Comparison of ENCODE assay signal across 12 mouse cellular contexts in the genomic region with DNA sequence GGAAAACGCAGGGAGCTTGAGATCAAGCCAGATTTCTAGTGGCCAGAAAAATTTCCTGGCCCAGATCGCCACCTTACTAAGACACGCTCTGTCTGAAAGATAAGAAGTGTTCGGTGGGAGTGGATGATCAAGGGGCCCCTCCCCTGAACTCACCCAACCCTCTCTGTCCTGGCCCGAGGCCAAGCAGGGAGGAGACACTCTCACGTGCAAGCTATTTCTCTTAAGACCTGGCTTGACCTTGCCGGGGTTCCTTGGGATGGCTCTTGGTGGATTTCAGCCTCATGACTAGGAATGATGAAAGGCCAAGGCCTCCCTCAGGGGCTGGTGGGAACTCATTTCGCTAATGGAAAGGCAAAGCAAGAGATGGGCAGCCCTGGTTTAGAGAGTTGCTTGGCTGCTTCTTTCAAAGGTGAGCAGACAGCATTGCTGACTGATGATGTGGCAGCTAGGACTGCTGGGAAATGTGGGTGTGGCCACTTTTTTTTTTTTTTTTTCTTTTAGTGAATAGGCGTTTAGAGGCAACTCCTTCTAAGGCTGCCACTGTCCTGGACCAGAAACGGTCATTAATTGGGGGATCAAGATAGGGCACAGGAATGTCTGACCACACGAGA. TPM values are rescaled to one million over a fixed set of nuclear protein-coding genes. Genes with fewer than 3 reads are reported as not detected.
DNase-seq lines count a peak whose midpoint lies in the region; ATAC-seq lines count a peak whose summit lies in the region.
"Had no signal": no experiment of that assay in that cellular context is flagged by ENCODE, and none has a peak within 500 bp of the region (broad histone marks: within the 10 kb centered on the region; RNA-seq: fewer than 3 reads in every experiment).

Gene Adtrp (minus strand): TSS at position 169 of the 611 bp plus-strand sequence.

- peaks cover 7% of the 10 kb centered on the region for H3K4me1 ChIP-seq in midbrain, embryonic 15.5 days

- no peak within 1 kb of the TSS for H3K9ac ChIP-seq in midbrain, embryonic 15.5 days
- H3K9ac ChIP-seq: lung, embryonic 15.5 days had no signal

- peak; percentile 30 for DNase-seq in kidney, postnatal 10 days
- no peak for DNase-seq in kidney, adult 18-20 months
- DNase-seq in WW6 (ENCODE audit: low read depth, low spot score) = peak; percentile 14
- DNase-seq in adrenal gland, postnatal 36 days = peak; percentile 7 to 47
- DNase-seq in cerebellum, adult 11-12 months = no peak
- DNase-seq: gastrocnemius, postnatal 14 days; layer of hippocampus, postnatal 36 days had no signal

- no peak within 1 kb of the TSS for H3K27ac ChIP-seq in midbrain, embryonic 15.5 days
- H3K27ac ChIP-seq: lung, embryonic 15.5 days had no signal

- no peak within 1 kb of the TSS for H3K4me2 ChIP-seq in midbrain, embryonic 15.5 days
- H3K4me2 ChIP-seq: lung, embryonic 15.5 days had no signal

- 84% methylated on average over 11 of the region's 11 CpGs for WGBS in midbrain, embryonic 15.5 days

- H3K27me3 ChIP-seq in midbrain, embryonic 15.5 days (replicated peaks) = no peaks in the 10 kb centered on the region
- H3K27me3 ChIP-seq: lung, embryonic 15.5 days had no signal

- no peak within 1 kb of the TSS for H3K4me3 ChIP-seq in midbrain, embryonic 15.5 days
- H3K4me3 ChIP-seq: lung, embryonic 15.5 days had no signal

- no peaks in the 10 kb centered on the region for H3K9me3 ChIP-seq in midbrain, embryonic 15.5 days
- H3K9me3 ChIP-seq: G1E; lung, embryonic 15.5 days had no signal

- ATAC-seq in megakaryocyte progenitor cell, adult 5-6 weeks (replicated peaks; ENCODE audit: poor library complexity) = peak; percentile 60
- ATAC-seq in midbrain, embryonic 15.5 days (replicated peaks) = no peak

- no peaks in the 10 kb centered on the region for H3K36me3 ChIP-seq in midbrain, embryonic 15.5 days (replicated peaks)
- H3K36me3 ChIP-seq: G1E; lung, embryonic 15.5 days had no signal

RNA-seq across cellular contexts. Expression of gene Adtrp, which starts in this region (rescaled TPM):
- 10 to 100 TPM; 22.5 to 45.9 TPM for total RNA-seq in adrenal gland, postnatal 36 days (2021)
- 0.91 and 1.4 TPM in 2 replicates for total RNA-seq in megakaryocyte progenitor cell, adult 5-6 weeks (2015)
- total RNA-seq in megakaryocyte progenitor cell, adult 5-6 weeks (2017) = 0.74 and 2.1 TPM in 2 replicates
- polyA plus RNA-seq in midbrain, embryonic 15.5 days (2015; fragmentation: Nextera tagmentation; extraction: Ambion mirVana) = not detected in 2 replicates
- total RNA-seq: G1E had no signal
- polyA plus RNA-seq: G1E; hindbrain, embryonic 11.5 days had no signal

Comparison
In these comparisons a context has a peak if more than half of its experiments do, and no peak if none do; other contexts are left out.
1. RNA of gene Adtrp (total RNA-seq): 22.5 to 45.9 TPM in adrenal gland, postnatal 36 days; 0.74 to 2.1 TPM in megakaryocyte progenitor cell, adult 5-6 weeks; every median in the first group is over 4 times any median in the second.
2. DNase-seq: peak in kidney, postnatal 10 days (single experiment), WW6 (single experiment) and adrenal gland, postnatal 36 days (2 of 2); none in kidney, adult 18-20 months (single experiment) and cerebellum, adult 11-12 months (single experiment).